Mouse (Mus musculus) hindbrain, embryonic 13.5 days (tissue): ENCODE data around the gene Nrip1. TPM values are rescaled to one million over a fixed set of nuclear protein-coding genes. Genes with fewer than 3 reads are reported as not detected.

ENCODE experiments used
- ATAC-seq: fragments of 200-750 bp; cut with Nextera tagmentation; 2 replicates; pipeline ENCODE4 v1.8.0; 2017; ENCODE audit warnings: moderate TSS enrichment; ENCODE audit not compliant: low FRiP score
- H3K27ac ChIP-seq: fragments of 300-500 bp; sonication (generic); 2 replicates; pipeline ENCODE4 v1.5.1; 2015; ENCODE audit warnings: inconsistent platforms, mild to moderate bottlenecking, moderate library complexity
- H3K27me3 ChIP-seq: fragments of 300-500 bp; sonication (generic); 2 replicates; pipeline ENCODE4 v1.6.1; 2015; ENCODE audit warnings: mild to moderate bottlenecking, inconsistent platforms
- H3K36me3 ChIP-seq: fragments of 300-500 bp; sonication (generic); 2 replicates; pipeline ENCODE4 v1.6.1; 2015; ENCODE audit warnings: mild to moderate bottlenecking, inconsistent platforms
- H3K4me1 ChIP-seq: fragments of 300-500 bp; sonication (generic); replicated peaks from 2 replicates; pipeline ENCODE4 v1.6.1; 2015; ENCODE audit warnings: inconsistent platforms
- H3K4me2 ChIP-seq: fragments of 300-500 bp; sonication (generic); 2 replicates; pipeline ENCODE4 v1.6.1; 2015; ENCODE audit warnings: inconsistent platforms, mild to moderate bottlenecking, moderate library complexity
- H3K4me3 ChIP-seq: fragments of 300-500 bp; sonication (generic); 2 replicates; pipeline ENCODE4 v1.5.1; 2015; ENCODE audit warnings: mild to moderate bottlenecking, inconsistent platforms
- H3K9ac ChIP-seq: fragments of 300-500 bp; sonication (generic); 2 replicates; pipeline ENCODE4 v1.6.1; 2015; ENCODE audit warnings: mild to moderate bottlenecking, inconsistent platforms
- H3K9me3 ChIP-seq: fragments of 300-500 bp; sonication (generic); 2 replicates; pipeline ENCODE4 v1.6.1; 2016; ENCODE audit warnings: inconsistent platforms
- WGBS: fragments of 180-500 bp; shearing (Covaris S2); methylation state at CpG from one replicate; pipeline ENCODE4 v1.1.7; 2015; 5-methylcytosine and 5-hydroxymethylcytosine counted together
- polyA plus RNA-seq: library from polyadenylated mRNA; unstranded; fragments of >200 nt; fragmentation: Nextera tagmentation; extraction: Ambion mirVana; gene quantifications from 2 replicates; pipeline ENCODE4 v1.2.1, GENCODE M21; 2015

Nrip1 gene
- polyA plus RNA-seq, 1 experiment from 2014 or later = 31.2 TPM

DNA sequence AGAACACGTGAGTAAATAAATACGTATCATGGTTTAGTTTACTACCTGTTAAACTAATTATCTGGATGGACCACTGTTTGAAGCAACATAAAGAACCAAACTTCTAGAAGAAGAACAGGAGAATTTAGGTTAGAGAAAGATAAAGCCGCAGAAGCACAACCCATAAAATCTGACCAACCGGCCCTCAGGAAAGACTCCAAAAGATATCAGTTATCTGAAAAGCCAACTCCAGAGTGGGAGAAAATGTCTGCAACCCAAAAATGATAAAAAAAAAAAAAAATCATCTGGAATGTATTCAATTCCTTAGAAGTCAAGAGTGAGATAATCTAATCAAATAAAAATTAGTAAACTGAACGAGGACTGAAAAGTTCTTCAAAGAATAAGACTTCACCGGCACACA is 37.7 kb downstream of the Nrip1 start:
- H3K4me3 ChIP-seq = no peak overlapping the region
- no peaks in the 10 kb centered on the region for H3K9me3 ChIP-seq
- no peak for ATAC-seq
- no peaks in the 10 kb centered on the region for H3K36me3 ChIP-seq
- 97% methylated on average over 6 of the region's 6 CpGs for WGBS
- H3K27ac ChIP-seq = no peak overlapping the region
- H3K9ac ChIP-seq = no peak overlapping the region
- H3K27me3 ChIP-seq = no peaks in the 10 kb centered on the region
- H3K4me1 ChIP-seq = no peaks in the 10 kb centered on the region
- no peak overlapping the region for H3K4me2 ChIP-seq

- Histone ChIP-seq H3K27ac (no peak overlapping the region), H3K9me3 (no peaks in the 10 kb centered on the region), H3K36me3 (no peaks in the 10 kb centered on the region), H3K9ac (no peak overlapping the region), H3K4me1 (no peaks in the 10 kb centered on the region), H3K4me3 (no peak overlapping the region), H3K27me3 (no peaks in the 10 kb centered on the region), H3K4me2 (no peak overlapping the region)
- no peak for ATAC-seq
- WGBS = 51% methylated on average over 7 of the region's 7 CpGs
Observed at GRCm38 (mm10) chr16:76332127-76332526, 41.5 kb downstream of the Nrip1 start.

- Histone ChIP-seq H3K4me1 (no peaks in the 10 kb centered on the region), H3K36me3 (no peaks in the 10 kb centered on the region), H3K27ac (no peak overlapping the region), H3K4me3 (no peak overlapping the region), H3K27me3 (no peaks in the 10 kb centered on the region), H3K4me2 (no peak overlapping the region), H3K9me3 (no peaks in the 10 kb centered on the region), H3K9ac (no peak overlapping the region)
- no peak for ATAC-seq
- 96% methylated on average over 7 of the region's 7 CpGs for WGBS
Observed at GRCm38 (mm10) chr16:76331231-76331630, 42.4 kb downstream of the Nrip1 start.

DNA sequence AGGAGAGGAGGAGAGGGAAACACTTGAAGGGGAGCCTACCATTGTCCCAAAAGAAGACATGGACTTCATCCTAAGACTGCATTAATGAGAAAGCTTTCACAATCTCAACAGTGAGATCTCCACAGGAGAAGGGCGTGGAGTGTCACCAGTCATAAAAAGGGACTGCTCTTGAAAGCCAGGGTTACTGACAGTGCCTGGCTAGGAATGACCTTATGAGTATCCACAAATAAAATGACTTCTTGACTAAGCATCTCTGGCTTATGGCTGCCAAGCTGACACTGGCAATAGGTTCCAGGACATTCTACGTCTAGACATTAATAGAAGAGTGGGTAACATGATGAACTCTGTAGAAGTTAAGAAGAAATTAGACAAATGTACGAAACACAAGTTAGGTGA is 48.3 kb downstream of the Nrip1 start:
- no peaks in the 10 kb centered on the region for H3K36me3 ChIP-seq
- H3K9ac ChIP-seq = no peak overlapping the region
- H3K9me3 ChIP-seq = no peaks in the 10 kb centered on the region
- no peaks in the 10 kb centered on the region for H3K27me3 ChIP-seq
- peaks cover 21% of the 10 kb centered on the region for H3K4me1 ChIP-seq
- H3K4me3 ChIP-seq = no peak overlapping the region
- 92% methylated on average over 3 of the region's 3 CpGs for WGBS
- no peak overlapping the region for H3K4me2 ChIP-seq
- ATAC-seq = no peak
- no peak overlapping the region for H3K27ac ChIP-seq

DNA sequence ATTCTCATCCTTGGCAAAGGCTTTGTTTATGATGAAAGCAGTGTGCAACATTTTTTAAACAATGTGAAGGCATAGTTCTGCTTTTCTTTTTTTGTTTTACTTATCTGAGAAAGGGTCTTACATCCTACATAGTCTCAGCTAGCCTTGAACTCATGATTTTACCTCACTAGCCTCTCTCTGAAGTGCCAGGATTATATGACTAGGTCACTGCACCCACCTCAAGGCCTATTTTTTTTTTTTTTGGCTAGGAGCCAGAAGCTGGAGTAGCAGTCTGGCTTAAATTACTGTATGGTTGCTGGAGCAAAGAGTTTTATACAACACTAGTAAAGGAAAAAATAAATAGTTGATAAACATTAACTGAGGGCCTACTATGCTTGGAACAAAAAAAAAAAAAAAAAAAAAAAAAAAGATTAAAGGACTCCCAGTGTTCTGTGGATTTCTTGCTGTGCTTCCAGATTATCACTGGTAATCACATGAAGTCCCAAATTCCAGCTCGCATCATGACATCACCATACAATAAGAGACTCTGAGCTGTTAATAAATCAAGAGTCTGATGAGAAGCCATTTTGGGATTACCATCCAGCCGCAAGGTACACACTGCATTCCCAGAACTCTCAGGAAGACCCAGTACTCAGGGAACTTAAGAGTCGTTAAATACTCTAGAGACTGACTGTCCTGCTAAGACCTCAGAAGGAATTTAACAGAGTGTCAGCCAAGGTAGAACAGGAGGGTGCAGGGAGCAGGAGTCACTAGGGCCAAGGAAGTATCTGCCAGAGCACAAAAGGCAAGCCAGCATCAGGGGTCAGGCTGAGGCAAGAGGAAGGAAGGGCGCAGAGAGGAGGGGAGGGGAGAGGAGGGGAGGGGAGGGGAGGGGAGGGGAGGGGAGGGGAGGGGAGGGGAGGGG is 49.0 kb downstream of the Nrip1 start:
- ATAC-seq = no peak
- Histone ChIP-seq H3K27ac (no peak overlapping the region), H3K36me3 (no peaks in the 10 kb centered on the region), H3K4me3 (no peak overlapping the region), H3K4me1 (peaks cover 27% of the 10 kb centered on the region), H3K27me3 (no peaks in the 10 kb centered on the region), H3K4me2 (no peak overlapping the region), H3K9ac (no peak overlapping the region), H3K9me3 (no peaks in the 10 kb centered on the region)
- 83% methylated on average over 3 of the region's 4 CpGs for WGBS

DNA sequence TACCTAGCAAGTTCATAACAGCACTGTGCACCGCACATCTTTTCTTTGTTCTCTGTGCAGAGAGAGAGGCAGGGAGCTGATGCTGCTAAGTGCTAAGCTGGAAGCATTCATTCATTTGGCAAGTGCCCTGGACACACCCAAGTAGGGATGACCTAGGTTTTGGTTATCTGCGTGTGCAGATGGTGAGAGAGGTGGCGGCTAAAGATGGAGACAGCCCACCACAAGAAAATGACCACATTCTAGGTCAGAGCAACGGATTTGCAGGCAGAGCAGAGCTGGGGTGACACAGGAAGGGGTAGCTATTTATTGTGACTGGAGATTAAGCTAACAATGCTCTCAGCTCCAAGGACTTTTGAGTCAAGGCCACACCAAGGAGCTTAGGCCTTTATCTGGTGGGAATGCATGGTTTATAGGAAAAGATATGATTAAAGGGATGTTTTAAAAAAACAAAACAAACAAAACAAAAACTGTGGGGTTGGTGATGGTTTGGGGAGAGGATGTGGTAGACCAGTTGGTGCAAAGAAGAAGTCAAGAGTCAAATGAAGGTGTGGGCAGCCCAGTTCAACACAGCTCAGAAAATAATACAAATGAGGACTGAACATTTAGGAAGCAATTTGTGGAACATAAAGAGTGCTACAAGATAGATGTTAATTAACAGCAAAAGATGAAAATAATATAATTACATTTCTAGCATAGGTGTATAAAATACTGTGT is 49.9 kb downstream of the Nrip1 start:
- Histone ChIP-seq H3K4me3 (no peak overlapping the region), H3K4me2 (no peak overlapping the region), H3K36me3 (no peaks in the 10 kb centered on the region), H3K27me3 (no peaks in the 10 kb centered on the region), H3K9me3 (no peaks in the 10 kb centered on the region), H3K9ac (no peak overlapping the region), H3K4me1 (peaks cover 35% of the 10 kb centered on the region), H3K27ac (no peak overlapping the region)
- no peak for ATAC-seq
- 80% methylated on average over 4 of the region's 4 CpGs for WGBS

DNA sequence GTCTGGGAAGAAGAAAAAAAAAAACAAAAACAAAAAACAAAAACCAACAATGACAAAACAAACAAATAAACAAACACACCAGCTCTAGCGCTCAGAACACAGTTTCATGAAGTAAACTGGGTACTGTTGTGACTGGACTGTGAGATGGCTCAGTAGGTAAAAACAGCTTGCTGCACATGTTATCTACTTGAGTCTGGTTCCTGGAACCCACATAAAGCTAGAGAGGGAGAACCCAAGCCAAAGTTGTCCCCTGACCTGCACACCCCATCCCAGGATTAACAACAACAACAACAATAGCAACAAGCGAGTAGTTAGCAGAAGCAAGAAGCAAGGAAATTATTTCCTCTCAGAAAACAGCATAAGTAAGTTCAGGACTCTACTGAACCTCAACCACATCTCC is 50.5 kb downstream of the Nrip1 start:
- no peaks in the 10 kb centered on the region for H3K9me3 ChIP-seq
- H3K27ac ChIP-seq = no peak overlapping the region
- WGBS = 94% methylated on average over 2 of the region's 2 CpGs
- no peak overlapping the region for H3K4me2 ChIP-seq
- no peak overlapping the region for H3K9ac ChIP-seq
- H3K27me3 ChIP-seq = no peaks in the 10 kb centered on the region
- peaks cover 41% of the 10 kb centered on the region for H3K4me1 ChIP-seq
- no peak for ATAC-seq
- H3K36me3 ChIP-seq = no peaks in the 10 kb centered on the region
- H3K4me3 ChIP-seq = no peak overlapping the region

DNA sequence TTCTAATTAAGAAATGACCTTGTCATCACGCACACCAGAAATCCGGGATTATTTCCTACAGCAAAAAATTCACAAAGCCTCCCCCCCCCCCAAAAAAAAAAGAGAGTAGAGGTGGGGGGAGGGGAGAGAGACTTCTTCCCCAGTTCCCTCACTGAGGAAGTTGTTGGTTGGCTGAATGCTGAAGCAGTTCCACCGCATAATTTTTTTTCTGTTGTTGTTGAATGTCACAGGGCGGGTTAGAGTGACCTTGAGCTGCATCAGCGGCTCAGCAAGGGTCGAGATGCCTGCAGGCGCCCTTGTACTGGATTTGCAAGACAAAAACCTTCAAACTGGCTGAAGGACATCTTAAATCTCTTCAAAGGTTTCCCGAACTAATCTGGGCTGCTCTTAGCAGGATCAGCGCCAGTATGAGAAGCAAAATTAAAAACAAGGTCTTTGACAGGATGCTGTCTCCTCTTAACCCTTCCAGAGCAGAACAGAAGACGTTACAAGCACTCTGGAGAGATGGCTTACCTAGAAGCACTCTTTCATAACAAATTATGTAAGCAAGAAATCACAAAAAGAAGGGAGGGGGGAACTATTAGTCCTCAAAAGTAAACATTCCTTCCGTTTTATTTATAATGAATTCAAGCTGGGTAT is 52.0 kb downstream of the Nrip1 start:
- H3K4me3 ChIP-seq = peak overlapping the region; percentile 20
- peaks cover 50% of the 10 kb centered on the region for H3K4me1 ChIP-seq
- H3K9ac ChIP-seq = peak overlapping the region; percentile 51
- 3% methylated on average over 11 of the region's 11 CpGs for WGBS
- no peaks in the 10 kb centered on the region for H3K9me3 ChIP-seq
- H3K36me3 ChIP-seq = no peaks in the 10 kb centered on the region
- ATAC-seq = no peak
- H3K27ac ChIP-seq = peak overlapping the region; percentile 73
- no peaks in the 10 kb centered on the region for H3K27me3 ChIP-seq
- peak overlapping the region; percentile 43 for H3K4me2 ChIP-seq

GRCm38 (mm10) chr16:76320118-76320473 is 53.5 kb downstream of the Nrip1 start:
- Histone ChIP-seq H3K36me3 (no peaks in the 10 kb centered on the region), H3K27ac (peak overlapping the region; percentile 74), H3K9me3 (no peaks in the 10 kb centered on the region), H3K4me1 (peaks cover 50% of the 10 kb centered on the region), H3K4me3 (no peak overlapping the region), H3K27me3 (no peaks in the 10 kb centered on the region), H3K4me2 (peak overlapping the region; percentile 27; the same call in 1 of the 2 replicates), H3K9ac (no peak overlapping the region)
- no peak for ATAC-seq
- WGBS = 27% methylated on average over 5 of the region's 5 CpGs

GRCm38 (mm10) chr16:76319364-76320117 is 54.1 kb downstream of the Nrip1 start:
- H3K27ac ChIP-seq = peak overlapping the region; percentile 74

GRCm38 (mm10) chr16:76318331-76318922 is 55.2 kb downstream of the Nrip1 start:
- Histone ChIP-seq H3K27me3 (no peaks in the 10 kb centered on the region), H3K4me1 (peaks cover 50% of the 10 kb centered on the region), H3K4me2 (0 out of 2 replicates have a peak overlapping the region, but pooled peaks have one; percentile 1), H3K9me3 (no peaks in the 10 kb centered on the region), H3K36me3 (no peaks in the 10 kb centered on the region), H3K9ac (no peak overlapping the region), H3K27ac (peak overlapping the region; percentile 41), H3K4me3 (no peak overlapping the region)
- 55% methylated on average over 13 of the region's 13 CpGs for WGBS
- ATAC-seq = no peak; the same call in 1 of the 2 replicates

More at GRCm38 (mm10) chr16:76319364-76320117, 54.1 kb downstream of the Nrip1 start:
- no peaks in the 10 kb centered on the region for H3K27me3 ChIP-seq
- peak; percentile 58 for ATAC-seq
- no peak overlapping the region for H3K9ac ChIP-seq
- H3K4me2 ChIP-seq = peak overlapping the region; percentile 27; the same call in 1 of the 2 replicates
- H3K36me3 ChIP-seq = no peaks in the 10 kb centered on the region
- H3K4me1 ChIP-seq = peaks cover 50% of the 10 kb centered on the region
- no peaks in the 10 kb centered on the region for H3K9me3 ChIP-seq
- no peak overlapping the region for H3K4me3 ChIP-seq
- 24% methylated on average over 11 of the region's 11 CpGs for WGBS
